Mouse (Mus musculus): ENCODE results near the gene 2700097O09Rik. TPM values are rescaled to one million over a fixed set of nuclear protein-coding genes. Genes with fewer than 3 reads are reported as not detected.

2700097O09Rik gene
- polyA plus RNA-seq, 1 experiment from 2014 or later: 36.7 TPM

GRCm38 (mm10) chr12:55060212-55060898, 19.6 kb downstream of the 2700097O09Rik start:
- no peak for ATAC-seq (ENCODE audit: low FRiP score)
- H3K27me3 ChIP-seq: no peaks in the 10 kb centered on the region
- WGBS: 93% methylated on average over 6 of the region's 6 CpGs
- H3K4me1 ChIP-seq: no peaks in the 10 kb centered on the region
- no peak overlapping the region for H3K27ac ChIP-seq
- peaks cover 18% of the 10 kb centered on the region for H3K36me3 ChIP-seq (replicated peaks)
- H3K9me3 ChIP-seq: no peaks in the 10 kb centered on the region
- no peak overlapping the region for H3K4me3 ChIP-seq (replicated peaks)
- H3K4me2 ChIP-seq: no peak overlapping the region
- no peak overlapping the region for H3K9ac ChIP-seq

- Histone ChIP-seq H3K27ac (no peak overlapping the region), H3K9ac (no peak overlapping the region), H3K4me1 (no peaks in the 10 kb centered on the region), H3K4me3 (replicated peaks) (no peak overlapping the region), H3K36me3 (replicated peaks) (peaks cover 18% of the 10 kb centered on the region), H3K9me3 (no peaks in the 10 kb centered on the region), H3K27me3 (no peaks in the 10 kb centered on the region), H3K4me2 (no peak overlapping the region)
- no peak for ATAC-seq (ENCODE audit: low FRiP score)
- 83% methylated on average over 3 of the region's 3 CpGs for WGBS
Observed at GRCm38 (mm10) chr12:55059812-55060211, 20.1 kb downstream of the 2700097O09Rik start.

- Histone ChIP-seq H3K27me3 (no peaks in the 10 kb centered on the region), H3K4me1 (no peaks in the 10 kb centered on the region), H3K9ac (no peak overlapping the region), H3K27ac (no peak overlapping the region), H3K9me3 (no peaks in the 10 kb centered on the region), H3K4me3 (replicated peaks) (no peak overlapping the region), H3K36me3 (replicated peaks) (peaks cover 18% of the 10 kb centered on the region), H3K4me2 (no peak overlapping the region)
- WGBS: 79% methylated on average over 6 of the region's 6 CpGs
- ATAC-seq (ENCODE audit: low FRiP score): no peak
Observed at GRCm38 (mm10) chr12:55058865-55059615, 20.9 kb downstream of the 2700097O09Rik start.

GRCm38 (mm10) chr12:55056703-55057102, 23.2 kb downstream of the 2700097O09Rik start:
- no peak overlapping the region for H3K4me3 ChIP-seq (replicated peaks)
- H3K27me3 ChIP-seq: no peaks in the 10 kb centered on the region

GRCm38 (mm10) chr12:55054551-55055241, 25.2 kb downstream of the 2700097O09Rik start:
- no peak overlapping the region for H3K4me2 ChIP-seq
- no peaks in the 10 kb centered on the region for H3K9me3 ChIP-seq
- WGBS: 88% methylated on average over 2 of the region's 2 CpGs
- no peaks in the 10 kb centered on the region for H3K4me1 ChIP-seq
- no peak overlapping the region for H3K9ac ChIP-seq
- ATAC-seq (ENCODE audit: low FRiP score): no peak
- H3K4me3 ChIP-seq (replicated peaks): no peak overlapping the region
- no peaks in the 10 kb centered on the region for H3K27me3 ChIP-seq
- no peak overlapping the region for H3K27ac ChIP-seq
- H3K36me3 ChIP-seq (replicated peaks): peaks cover 8% of the 10 kb centered on the region

More at GRCm38 (mm10) chr12:55056703-55057102, 23.2 kb downstream of the 2700097O09Rik start:
- Histone ChIP-seq H3K27ac (no peak overlapping the region), H3K9me3 (no peaks in the 10 kb centered on the region), H3K4me2 (no peak overlapping the region), H3K9ac (no peak overlapping the region), H3K36me3 (replicated peaks) (peaks cover 17% of the 10 kb centered on the region), H3K4me1 (no peaks in the 10 kb centered on the region)
- ATAC-seq (ENCODE audit: low FRiP score): no peak
- 93% methylated on average over 2 of the region's 2 CpGs for WGBS

GRCm38 (mm10) chr12:55053267-55053666, 26.6 kb downstream of the 2700097O09Rik start:
- H3K36me3 ChIP-seq (replicated peaks): peaks cover 8% of the 10 kb centered on the region
- H3K4me2 ChIP-seq: no peak overlapping the region
- no peak overlapping the region for H3K27ac ChIP-seq
- H3K4me3 ChIP-seq (replicated peaks): no peak overlapping the region
- H3K4me1 ChIP-seq: no peaks in the 10 kb centered on the region
- no peaks in the 10 kb centered on the region for H3K27me3 ChIP-seq
- 93% methylated on average over 7 of the region's 7 CpGs for WGBS
- H3K9me3 ChIP-seq: no peaks in the 10 kb centered on the region
- H3K9ac ChIP-seq: no peak overlapping the region
- ATAC-seq (ENCODE audit: low FRiP score): no peak

- Histone ChIP-seq H3K36me3 (replicated peaks) (peaks cover 7% of the 10 kb centered on the region), H3K4me3 (replicated peaks) (no peak overlapping the region), H3K27me3 (no peaks in the 10 kb centered on the region), H3K27ac (no peak overlapping the region), H3K9ac (no peak overlapping the region), H3K9me3 (no peaks in the 10 kb centered on the region), H3K4me1 (no peaks in the 10 kb centered on the region), H3K4me2 (no peak overlapping the region)
- ATAC-seq (ENCODE audit: low FRiP score): no peak
- 95% methylated on average over 8 of the region's 8 CpGs for WGBS
Observed at GRCm38 (mm10) chr12:55051210-55052173, 28.4 kb downstream of the 2700097O09Rik start.

- no peak for ATAC-seq (ENCODE audit: low FRiP score)
- 94% methylated on average over 8 of the region's 8 CpGs for WGBS
- no peak overlapping the region for H3K27ac ChIP-seq
- H3K9me3 ChIP-seq: no peaks in the 10 kb centered on the region
- H3K27me3 ChIP-seq: no peaks in the 10 kb centered on the region
- H3K9ac ChIP-seq: no peak overlapping the region
- no peaks in the 10 kb centered on the region for H3K4me1 ChIP-seq
- no peak overlapping the region for H3K4me2 ChIP-seq
- H3K36me3 ChIP-seq (replicated peaks): peaks cover 16% of the 10 kb centered on the region
- H3K4me3 ChIP-seq (replicated peaks): no peak overlapping the region
Observed at GRCm38 (mm10) chr12:55049731-55050353, 30.1 kb downstream of the 2700097O09Rik start.

GRCm38 (mm10) chr12:55041011-55041410, 38.9 kb downstream of the 2700097O09Rik start:
- Histone ChIP-seq H3K27me3 (no peaks in the 10 kb centered on the region), H3K4me3 (replicated peaks) (no peak overlapping the region), H3K4me2 (no peak overlapping the region), H3K36me3 (replicated peaks) (peaks cover 14% of the 10 kb centered on the region), H3K27ac (no peak overlapping the region), H3K9me3 (no peaks in the 10 kb centered on the region), H3K4me1 (no peaks in the 10 kb centered on the region), H3K9ac (no peak overlapping the region)
- ATAC-seq (ENCODE audit: low FRiP score): no peak
- 84% methylated on average over 15 of the region's 15 CpGs for WGBS

GRCm38 (mm10) chr12:55027088-55027487, 52.8 kb downstream of the 2700097O09Rik start:
- Histone ChIP-seq H3K9ac (no peak overlapping the region), H3K9me3 (no peaks in the 10 kb centered on the region), H3K36me3 (replicated peaks) (no peaks in the 10 kb centered on the region), H3K27ac (no peak overlapping the region), H3K4me1 (no peaks in the 10 kb centered on the region), H3K4me2 (no peak overlapping the region), H3K27me3 (no peaks in the 10 kb centered on the region), H3K4me3 (replicated peaks) (no peak overlapping the region)
- no peak for ATAC-seq (ENCODE audit: low FRiP score)
- WGBS: 80% methylated on average over 3 of the region's 3 CpGs

- Histone ChIP-seq H3K36me3 (replicated peaks) (no peaks in the 10 kb centered on the region), H3K27me3 (no peaks in the 10 kb centered on the region), H3K4me2 (no peak overlapping the region), H3K4me1 (no peaks in the 10 kb centered on the region), H3K4me3 (replicated peaks) (no peak overlapping the region), H3K27ac (no peak overlapping the region), H3K9ac (no peak overlapping the region), H3K9me3 (no peaks in the 10 kb centered on the region)
- 83% methylated on average over 2 of the region's 2 CpGs for WGBS
- no peak for ATAC-seq (ENCODE audit: low FRiP score)
Observed at GRCm38 (mm10) chr12:55023284-55023683, 56.6 kb downstream of the 2700097O09Rik start.
